Mouse (Mus musculus): ENCODE measurements around the gene Speg. TPM values are rescaled to one million over a fixed set of nuclear protein-coding genes. Genes with fewer than 3 reads are reported as not detected.

The Speg gene
- not detected for total RNA-seq (2023)

DNA sequence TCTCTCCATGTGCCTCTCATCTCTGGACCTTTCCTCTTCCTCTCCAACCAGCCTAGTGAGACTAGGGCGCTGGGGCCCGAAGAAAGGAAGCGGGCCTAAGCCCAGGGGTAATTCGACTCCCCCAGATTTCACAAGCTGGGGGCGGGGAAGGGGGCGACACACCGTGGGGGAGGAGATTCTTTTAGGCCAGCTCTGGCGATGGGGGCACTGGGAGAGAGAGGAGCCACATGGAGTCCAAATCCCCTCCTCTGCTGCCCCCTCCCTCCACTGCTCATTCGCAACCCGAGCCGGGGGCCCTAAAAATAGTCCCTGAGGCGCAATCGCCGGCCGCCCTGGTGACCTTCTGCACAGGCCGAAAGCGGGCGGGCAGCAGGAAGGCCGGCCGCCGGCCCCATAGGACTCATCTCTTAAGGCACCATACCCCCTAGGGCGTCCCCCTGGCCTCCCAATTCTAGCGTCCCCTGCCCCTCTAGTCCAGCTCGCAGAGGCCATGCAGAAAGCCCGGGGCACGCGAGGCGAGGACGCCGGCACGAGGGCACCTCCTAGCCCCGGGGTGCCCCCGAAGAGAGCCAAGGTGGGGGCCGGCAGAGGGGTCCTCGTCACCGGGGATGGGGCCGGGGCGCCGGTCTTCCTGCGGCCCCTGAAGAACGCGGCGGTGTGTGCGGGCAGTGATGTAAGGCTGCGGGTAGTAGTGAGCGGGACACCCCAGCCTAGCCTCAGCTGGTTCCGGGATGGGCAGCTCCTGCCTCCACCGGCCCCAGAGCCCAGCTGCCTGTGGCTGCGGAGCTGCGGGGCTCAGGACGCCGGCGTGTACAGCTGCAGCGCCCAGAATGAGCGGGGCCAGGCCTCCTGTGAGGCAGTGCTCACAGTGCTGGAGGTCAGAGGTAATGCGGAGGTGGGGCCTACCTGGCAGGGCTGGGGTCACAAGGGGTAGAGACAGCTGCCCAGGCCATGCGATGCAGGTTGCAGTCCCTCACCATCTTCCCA is at the start of gene Speg:
Gene Speg, plus strand, starts transcription at position 348 of the 987 bp plus-strand sequence.

DNA sequence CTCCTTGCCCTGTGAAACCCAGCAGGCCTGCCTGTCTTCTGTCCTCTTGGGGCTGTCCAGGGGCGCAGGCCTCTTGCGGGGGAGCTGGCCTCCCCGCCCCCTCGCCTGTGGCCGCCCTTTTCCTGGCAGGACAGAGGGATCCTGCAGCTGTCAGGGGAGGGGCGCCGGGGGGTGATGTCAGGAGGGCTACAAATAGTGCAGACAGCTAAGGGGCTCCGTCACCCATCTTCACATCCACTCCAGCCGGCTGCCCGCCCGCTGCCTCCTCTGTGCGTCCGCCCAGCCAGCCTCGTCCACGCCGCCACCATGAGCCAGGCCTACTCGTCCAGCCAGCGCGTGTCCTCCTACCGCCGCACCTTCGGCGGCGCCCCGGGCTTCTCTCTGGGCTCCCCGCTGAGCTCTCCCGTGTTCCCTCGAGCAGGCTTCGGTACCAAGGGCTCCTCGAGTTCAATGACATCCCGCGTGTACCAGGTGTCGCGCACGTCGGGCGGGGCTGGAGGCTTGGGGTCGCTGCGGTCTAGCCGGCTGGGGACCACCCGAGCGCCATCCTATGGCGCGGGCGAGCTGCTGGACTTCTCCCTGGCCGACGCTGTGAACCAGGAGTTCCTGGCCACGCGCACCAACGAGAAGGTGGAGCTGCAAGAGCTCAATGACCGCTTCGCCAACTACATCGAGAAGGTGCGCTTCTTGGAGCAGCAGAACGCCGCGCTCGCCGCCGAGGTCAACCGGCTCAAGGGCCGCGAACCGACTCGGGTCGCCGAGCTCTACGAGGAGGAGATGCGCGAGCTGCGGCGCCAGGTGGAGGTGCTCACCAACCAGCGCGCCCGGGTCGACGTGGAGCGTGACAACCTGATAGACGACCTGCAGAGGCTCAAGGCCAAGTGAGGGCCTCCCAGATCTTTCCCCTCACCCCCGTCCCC is 14.7 kb upstream of the Speg start, which contains the start of gene Des:
Gene Des, plus strand, starts transcription at position 218 of the 920 bp plus-strand sequence.

DNA sequence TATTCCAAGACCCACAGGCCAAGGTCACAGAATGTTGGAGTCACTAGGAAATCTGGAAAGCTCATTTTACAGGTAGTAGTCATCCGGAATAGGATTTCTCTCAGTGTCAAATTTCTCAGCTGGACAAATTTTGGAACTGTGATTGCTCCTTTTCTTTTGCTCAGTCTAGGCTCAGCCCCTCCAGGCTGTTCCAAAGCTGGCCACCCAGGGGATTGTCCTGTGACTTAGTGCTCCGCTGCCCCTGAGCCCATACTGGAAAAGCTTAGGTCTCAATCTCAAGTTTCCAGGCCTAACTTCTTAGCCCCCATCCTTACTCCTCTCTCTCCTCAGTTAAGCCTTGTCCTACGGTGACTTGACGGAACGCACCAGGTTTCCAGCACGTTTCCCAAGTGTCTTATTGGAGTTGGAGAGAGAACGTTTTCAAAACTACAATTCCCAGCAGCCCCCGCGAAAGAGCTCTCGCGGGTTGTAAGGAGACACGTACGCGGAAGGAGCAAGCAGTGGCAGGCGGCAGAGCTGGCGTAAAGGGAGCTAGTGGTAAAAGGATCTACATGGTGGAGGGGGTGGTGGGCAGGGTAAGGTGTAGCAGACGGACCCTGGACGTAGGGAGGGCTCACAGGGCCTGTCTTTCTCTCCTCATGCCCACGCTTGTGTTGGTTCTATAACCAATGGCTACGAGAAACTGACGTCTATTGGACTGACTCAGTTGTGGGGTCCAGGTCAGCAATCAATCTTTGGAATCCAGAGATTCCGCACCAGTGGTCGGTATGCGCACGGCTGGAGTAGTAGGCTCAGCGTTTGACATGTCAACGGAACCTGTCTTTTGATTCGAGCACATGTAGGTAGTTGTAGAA is 60.6 kb downstream of the Speg start, which contains the start of gene Gmppa:
Gene Gmppa, plus strand, starts transcription at position 456 of the 854 bp plus-strand sequence.

DNA sequence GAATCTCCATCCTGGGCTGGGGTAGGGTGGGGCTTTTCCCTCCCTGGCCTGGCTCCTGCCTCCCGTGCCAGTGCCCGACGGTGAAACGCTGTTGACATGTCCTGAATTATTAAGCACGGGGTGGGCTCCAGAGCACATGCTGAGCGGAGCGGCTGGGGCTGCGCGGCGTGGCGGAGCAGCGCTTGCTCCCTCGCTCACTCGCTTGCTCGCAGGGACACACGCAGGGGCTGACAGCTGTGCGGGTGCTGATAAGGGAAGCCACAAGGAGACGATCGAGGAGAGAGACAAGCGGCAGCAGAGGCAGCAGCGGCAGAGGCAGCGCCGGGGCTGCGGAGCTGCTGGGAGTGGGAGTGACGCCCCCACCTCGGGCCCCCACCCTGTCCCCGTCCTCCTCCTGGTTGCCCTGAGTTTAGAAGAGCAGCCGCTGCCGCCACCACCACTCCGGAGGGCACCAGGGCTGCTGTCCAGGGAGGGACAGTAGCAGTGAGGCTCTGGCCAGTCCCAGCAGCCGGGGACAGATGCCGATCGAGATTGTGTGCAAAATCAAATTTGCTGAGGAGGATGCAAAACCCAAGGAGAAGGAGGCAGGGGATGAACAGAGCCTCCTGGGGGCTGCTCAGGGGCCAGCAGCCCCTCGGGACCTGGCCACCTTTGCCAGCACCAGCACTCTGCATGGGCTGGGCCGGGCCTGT is 75.4 kb downstream of the Speg start, which contains the start of gene Asic4:
Gene Asic4, plus strand, starts transcription at position 123 of the 692 bp plus-strand sequence.

DNA sequence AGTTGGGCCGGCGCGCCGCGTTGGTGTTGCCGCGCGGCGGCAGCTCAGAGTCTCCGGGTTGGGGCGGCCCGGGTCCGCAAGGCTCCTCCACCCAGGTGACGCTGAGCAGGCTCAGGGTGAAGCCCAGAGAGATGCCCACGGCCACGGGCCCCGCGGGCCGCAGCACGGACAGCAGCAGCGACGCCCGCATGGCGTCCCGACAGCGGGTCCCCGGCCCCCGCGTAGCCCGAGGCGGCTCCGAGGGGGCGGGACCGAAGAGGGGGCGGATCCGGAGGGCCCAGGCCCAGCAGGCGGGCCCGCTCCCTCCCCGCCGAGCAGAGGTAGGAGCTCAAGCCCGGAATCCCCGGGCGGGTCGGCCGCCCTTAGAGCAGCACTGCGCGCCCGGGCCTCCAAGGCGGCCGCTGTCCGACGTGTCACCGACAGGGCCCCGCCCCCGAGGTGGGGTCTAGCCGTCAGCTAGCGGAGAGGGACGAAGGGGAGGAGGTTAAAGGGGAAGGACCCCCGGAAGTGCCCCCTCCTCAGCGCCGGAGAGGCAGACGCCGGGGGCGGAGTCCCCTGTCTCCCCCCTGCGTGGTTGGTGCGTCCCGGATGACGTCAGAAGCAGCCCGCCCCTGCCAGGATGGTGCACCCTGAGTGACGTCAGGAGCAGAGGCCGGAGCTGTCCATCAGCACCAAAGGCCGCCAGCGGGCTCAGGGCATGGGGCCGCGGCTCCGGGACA is 104.0 kb downstream of the Speg start, which contains the start of the genes Chpf and Tmem198:
Gene Chpf, minus strand, starts transcription at position 392 of the 719 bp plus-strand sequence.
Gene Tmem198, plus strand, starts transcription at position 617 of the 719 bp plus-strand sequence.

Other genes with a start within 250 kb of the Speg start
- 1 to 10 TPM; 1.2 TPM for gene Slc23a3, start 241.4 kb upstream of the Speg start, total RNA-seq (2023)
- 100 to 1,000 TPM; 115 to 119 TPM for gene Cnppd1, start 232.6 kb upstream of the Speg start, total RNA-seq (2023)
- gene Retreg2, start 232.5 kb upstream of the Speg start, total RNA-seq (2023), result 10 to 100 TPM; 66.3 to 67.3 TPM
- 10 to 100 TPM; 46.1 to 59.1 TPM for gene Zfand2b, start 206.7 kb upstream of the Speg start, total RNA-seq (2023)
- 1 to 10 TPM; 3.4 to 4.9 TPM for gene Abcb6, start 194.9 kb upstream of the Speg start, total RNA-seq (2023)
- gene Ankzf1, start 183.1 kb upstream of the Speg start, total RNA-seq (2023), result 10 to 100 TPM; 20.9 to 22.2 TPM
- 10 to 100 TPM; 51.1 to 58.9 TPM for gene Atg9a, start 183.1 kb upstream of the Speg start, total RNA-seq (2023)
- gene Glb1l, start 164.5 kb upstream of the Speg start, total RNA-seq (2023), result 10 to 100 TPM; 21.6 to 24.5 TPM
- 10 to 100 TPM; 84.4 to 86.3 TPM for gene Stk16, start 164.5 kb upstream of the Speg start, total RNA-seq (2023)
- 10 to 100 TPM; 66.8 to 88.0 TPM for gene Tuba4a, start 155.4 kb upstream of the Speg start, total RNA-seq (2023)
- gene A630095N17Rik, start 143.2 kb upstream of the Speg start, total RNA-seq (2023), result not detected
- gene Dnajb2, start 138.9 kb upstream of the Speg start, total RNA-seq (2023), result 10 to 100 TPM; 16.5 to 20.4 TPM
- not detected for gene Ptprn, start 110.8 kb upstream of the Speg start, total RNA-seq (2023)
- not detected for gene Resp18, start 96.9 kb upstream of the Speg start, total RNA-seq (2023)
- 10 to 100 TPM; 39.5 to 46.6 TPM for gene Dnpep, start 57.3 kb upstream of the Speg start, total RNA-seq (2023)
- under 1 TPM in 1 of 2 experiments, not detected in 1; 0.42 TPM for gene Des, start 15.0 kb upstream of the Speg start, total RNA-seq (2023)
- gene Gmppa, start 60.6 kb downstream of the Speg start, total RNA-seq (2023), result 10 to 100 TPM; 70.8 to 74.7 TPM
- gene Asic4, start 75.1 kb downstream of the Speg start, total RNA-seq (2023), result not detected
- 1 to 10 TPM; 2.8 to 3.0 TPM for gene Chpf, start 104.0 kb downstream of the Speg start, total RNA-seq (2023)
- gene Tmem198, start 104.2 kb downstream of the Speg start, total RNA-seq (2023), result under 1 TPM in 1 of 2 experiments, not detected in 1; 0.29 TPM
- gene Obsl1, start 131.2 kb downstream of the Speg start, total RNA-seq (2023), result not detected
- not detected for gene Inha, start 131.8 kb downstream of the Speg start, total RNA-seq (2023)
- 10 to 100 TPM; 68.5 to 73.7 TPM for gene Stk11ip, start 146.2 kb downstream of the Speg start, total RNA-seq (2023)
- under 1 TPM in 1 of 2 experiments, not detected in 1; 0.94 TPM for gene Slc4a3, start 171.0 kb downstream of the Speg start, total RNA-seq (2023)

All from monocyte, adult 59 days (primary cell).